Mouse (Mus musculus) liver, postnatal 0 days (tissue): ENCODE measurements around the gene Thbd.

Source experiments
- CTCF ChIP-seq: sonication (generic); IDR thresholded peaks from 2 replicates; pipeline ENCODE4 v1.5.1; 2016; ENCODE audit warnings: antibody characterized with exemption, low read depth
- EP300 ChIP-seq: IDR thresholded peaks from 2 replicates; pipeline ENCODE4 v1.6.1; 2016; ENCODE audit warnings: antibody characterized with exemption, low read depth, mild to moderate bottlenecking

- TF ChIP-seq EP300, result no peak
- TF ChIP-seq CTCF, result no peak
Observed at GRCm38 (mm10) chr2:148445616-148446015, 37.6 kb upstream of the Thbd start.
